ENCODE assay signal across 8 mouse cellular contexts in genomic region chr8:82032035-82032434, GRCm38 (mm10).
DNase-seq lines count a peak whose midpoint lies in the region; ATAC-seq and TF ChIP-seq lines count a peak whose summit lies in the region.
"Not testable (repeated sequence)": the region's sequence is repeated elsewhere in the genome, so short reads cannot be mapped to it uniquely, and the experiment has no call there.

No protein-coding gene starts in this region.

- H3K27me3 ChIP-seq in hindbrain, postnatal 0 days (ENCODE audit: insufficient read depth, low read length); liver, postnatal 0 days (ENCODE audit: insufficient read depth, low read length); midbrain, postnatal 0 days (ENCODE audit: insufficient read depth, low read length): not testable (repeated sequence)

- H3K27ac ChIP-seq in ES-E14 (ENCODE audit: insufficient read depth, low read depth, low read length, poor library complexity, severe bottlenecking); hindbrain, postnatal 0 days; liver, postnatal 0 days (ENCODE audit: low read depth); midbrain, postnatal 0 days (ENCODE audit: low read depth, low read length): not testable (repeated sequence)

- DNase-seq in 416B (ENCODE audit: low read depth) (peak; percentile 18), adipocyte (ENCODE audit: low spot score) (peak; percentile 13)
- not testable (repeated sequence) for DNase-seq in ES-E14 (ENCODE audit: low read depth, low spot score); hindbrain, postnatal 0 days (ENCODE audit: low spot score); liver, postnatal 0 days; midbrain, postnatal 0 days (ENCODE audit: low spot score)
- peak; percentile 24 for DNase-seq in embryo, embryonic 10 days (ENCODE audit: low spot score)
- DNase-seq in kidney, postnatal 36 days = peak; percentile 2 to 7

- not testable (repeated sequence) for H3K4me2 ChIP-seq in hindbrain, postnatal 0 days (ENCODE audit: low read depth, low read length); liver, postnatal 0 days (ENCODE audit: low read depth, low read length); midbrain, postnatal 0 days (ENCODE audit: low read depth, low read length, poor library complexity, severe bottlenecking)

- in situ Hi-C loops in ES-E14 (cut with MboI; ENCODE audit: low sequenced_read_pairs in 2 of 2, unreplicated experiment in 2 of 2) = not testable (repeated sequence)

- H3K4me3 ChIP-seq in ES-E14 (ENCODE audit: insufficient read depth in 1 of 2, low read depth in 1 of 2, low read length in 2 of 2, poor library complexity in 1 of 2, severe bottlenecking in 1 of 2); hindbrain, postnatal 0 days (ENCODE audit: low read length); liver, postnatal 0 days (ENCODE audit: low read depth, low read length); midbrain, postnatal 0 days (ENCODE audit: low read depth, low read length): not testable (repeated sequence)

- H3K36me3 ChIP-seq in ES-E14 (ENCODE audit: control insufficient read depth, insufficient read depth, low read length, poor library complexity, severe bottlenecking); hindbrain, postnatal 0 days (ENCODE audit: insufficient read depth, low read length); liver, postnatal 0 days (replicated peaks; ENCODE audit: insufficient read depth, low read length); midbrain, postnatal 0 days (ENCODE audit: insufficient read depth, low read length): not testable (repeated sequence)

- not testable (repeated sequence) for ATAC-seq in hindbrain, postnatal 0 days; liver, postnatal 0 days; midbrain, postnatal 0 days (ENCODE audit: low FRiP score)

- not testable (repeated sequence) for H3K9ac ChIP-seq in ES-E14 (ENCODE audit: insufficient read depth, low read depth, low read length, poor library complexity, severe bottlenecking); hindbrain, postnatal 0 days (replicated peaks; ENCODE audit: low read length); liver, postnatal 0 days (replicated peaks); midbrain, postnatal 0 days (replicated peaks; ENCODE audit: low read length, poor library complexity, severe bottlenecking)

- not testable (repeated sequence) for TF ChIP-seq EP300 in liver, postnatal 0 days (IDR thresholded peaks at IDR 0.05; ENCODE audit: low read depth)

- H3K4me1 ChIP-seq in ES-E14 (ENCODE audit: control insufficient read depth in 2 of 2, insufficient read depth in 2 of 2, low read length in 2 of 2, poor library complexity in 1 of 2); hindbrain, postnatal 0 days (ENCODE audit: insufficient read depth, low read length); liver, postnatal 0 days (ENCODE audit: insufficient read depth); midbrain, postnatal 0 days (ENCODE audit: insufficient read depth, low read length): not testable (repeated sequence)

- peak; percentile 47 for TF ChIP-seq CTCF in hindbrain, postnatal 0 days (IDR thresholded peaks at IDR 0.05; ENCODE audit: low read depth)
- peak; percentile 39; the same call in 1 of the 2 replicates for TF ChIP-seq CTCF in liver, postnatal 0 days (IDR thresholded peaks at IDR 0.05; ENCODE audit: low read depth)
- TF ChIP-seq CTCF in midbrain, postnatal 0 days (IDR thresholded peaks at IDR 0.05) = peak; percentile 49

- not testable (repeated sequence) for H3K9me3 ChIP-seq in ES-E14 (ENCODE audit: control insufficient read depth, insufficient read depth, low read depth, low read length); hindbrain, postnatal 0 days (ENCODE audit: low read length); liver, postnatal 0 days (ENCODE audit: low read length); midbrain, postnatal 0 days (ENCODE audit: low read length)

TF ChIP-seq in ES-E14, 5 proteins besides CTCF, POLR2A, EP300 and RAD21:
- 0 out of 2 replicates have a peak, but pooled peaks have one; percentile 3 for TF ChIP-seq ZC3H11A (IDR thresholded peaks at IDR 0.05; ENCODE audit: borderline replicate concordance, low read depth, low read length)
